ENCODE assay signal across 7 mouse cellular contexts in the genomic region with DNA sequence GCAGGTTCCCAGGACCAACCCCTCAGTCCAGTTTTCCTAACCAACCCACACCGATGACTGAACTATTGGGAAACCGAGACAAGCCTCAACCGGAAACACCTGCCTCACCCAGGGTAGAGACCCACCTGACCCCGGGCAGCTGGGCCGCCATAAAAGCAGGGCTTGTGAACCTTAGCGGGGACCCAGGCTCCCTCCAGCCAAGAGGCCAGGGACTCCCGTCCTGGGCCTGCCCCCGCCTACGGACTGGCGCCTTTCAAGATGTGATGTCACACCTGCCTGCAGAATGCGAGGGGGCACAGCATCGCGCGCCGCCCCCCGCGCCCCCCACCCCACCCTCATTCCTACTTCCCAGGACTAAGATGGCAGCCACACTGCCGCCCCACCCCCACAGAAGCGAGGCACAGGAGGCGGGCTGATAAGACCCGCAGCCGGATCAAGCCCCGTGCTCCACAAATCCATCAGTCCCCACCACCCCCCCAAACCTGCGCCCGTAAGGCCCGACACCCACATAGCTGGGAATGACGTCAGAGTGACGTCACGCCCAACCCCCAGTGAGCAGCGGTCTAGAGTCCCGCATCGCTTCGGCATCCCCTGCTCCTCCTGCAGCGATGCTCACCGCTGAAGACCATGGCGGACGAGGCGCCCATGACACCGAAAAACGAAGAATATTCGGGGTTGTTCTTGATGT. TPM values are rescaled to one million over a fixed set of nuclear protein-coding genes. Genes with fewer than 3 reads are reported as not detected.
DNase-seq lines count a peak whose midpoint lies in the region; ATAC-seq and TF ChIP-seq lines count a peak whose summit lies in the region.

No protein-coding gene starts in this region.

- peak overlapping the region; percentile 91 for H3K9ac ChIP-seq in hindbrain, embryonic 12.5 days

- no peak for TF ChIP-seq CTCF in left cerebral cortex, adult 2 months (IDR thresholded peaks at IDR 0.05)

- peaks cover 5% of the 10 kb centered on the region; the same call in 1 of the 2 replicates for H3K27me3 ChIP-seq in hindbrain, embryonic 12.5 days

- WGBS in hindbrain, embryonic 12.5 days, result 1% methylated on average over 39 of the region's 41 CpGs
- under 1% methylated on average over 22 of the region's 41 CpGs for WGBS in macrophage (ENCODE audit: missing documents)

- H3K4me2 ChIP-seq in hindbrain, embryonic 12.5 days (replicated peaks), result peak overlapping the region; percentile 87

- peak; percentile 74 for ATAC-seq in hindbrain, embryonic 12.5 days (ENCODE audit: low FRiP score)

- peak overlapping the region; percentile 95 for H3K4me3 ChIP-seq in hindbrain, embryonic 12.5 days
- peak overlapping the region; percentile 98 for H3K4me3 ChIP-seq in left cerebral cortex, adult 2 months
- peak overlapping the region; percentile 94 for H3K4me3 ChIP-seq in macrophage (ENCODE audit: inconsistent target)

- no peaks in the 10 kb centered on the region for H3K9me3 ChIP-seq in hindbrain, embryonic 12.5 days (replicated peaks)

- peak overlapping the region; percentile 95 for H3K27ac ChIP-seq in hindbrain, embryonic 12.5 days
- H3K27ac ChIP-seq in left cerebral cortex, adult 2 months, result peak overlapping the region; percentile 100
- H3K27ac ChIP-seq in macrophage, result peak overlapping the region; percentile 97

- peaks cover 14% of the 10 kb centered on the region; the same call in 1 of the 2 replicates for H3K36me3 ChIP-seq in hindbrain, embryonic 12.5 days
- H3K36me3 ChIP-seq in macrophage (ENCODE audit: inconsistent target), result peaks cover 12% of the 10 kb centered on the region; the same call in 1 of the 2 replicates

- intact Hi-C loops in left cerebral cortex, adult 2 months (cut with DNase I), result loop anchor here (2.0 kb wide), 1 partner anchor 36 kb away; a partner anchor contains a TSS

- peak; percentile 89 for DNase-seq in T-cell, adult 2 months (ENCODE audit: low spot score)
- peak; percentile 85 for DNase-seq in cerebellum, adult 9-10 months
- DNase-seq in frontal cortex, adult 2 months (ENCODE audit: extremely low spot score in 1 of 2, low spot score in 1 of 2), result peak; percentile 47 to 80
- peak; percentile 76 for DNase-seq in left cerebral cortex, adult 2 months (ENCODE audit: extremely low spot score in 1 of 2, low spot score in 2 of 2)
- DNase-seq in right cerebral cortex, postnatal 14 days, result peak; percentile 77

- H3K4me1 ChIP-seq in hindbrain, embryonic 12.5 days, result peaks cover 20% of the 10 kb centered on the region

- H3K79me2 ChIP-seq in macrophage (ENCODE audit: inconsistent target), result peaks cover 56% of the 10 kb centered on the region

RNA-seq across cellular contexts. Expression of a gene that starts 0.8 kb away (rescaled TPM):
- polyA plus RNA-seq in frontal cortex, adult 2 months (2012; rRNA removed), result 2,732 and 2,987 TPM in 2 replicates
- 558 and 595 TPM in 2 replicates for polyA plus RNA-seq in hindbrain, embryonic 12.5 days (2016; fragmentation: Nextera tagmentation; extraction: Ambion mirVana)
- total RNA-seq in left cerebral cortex, adult 2 months (2021), result 1,000 to 10,000 TPM; 1,211 to 1,240 TPM
- total RNA-seq in macrophage (2018; cell fraction: chromatin; rRNA removed), result 100 to 1,000 TPM; 138 to 505 (median 301) TPM
- 1,000 to 10,000 TPM; 1,805 to 2,723 (median 2,167) TPM for total RNA-seq in macrophage (2018; cell fraction: cytosol; rRNA removed)
- total RNA-seq in macrophage (2018; cell fraction: nucleus; rRNA removed), result 1,000 to 10,000 TPM in 4 of 26 experiments, 100 to 1,000 TPM in 22; 281 to 1,066 (median 916) TPM
- polyA plus RNA-seq in macrophage (2018), result 1,634 to 2,526 TPM (median 2,187 TPM) in 3 replicates

RNA-seq across cellular contexts. Expression of a gene that starts 5.2 kb away (rescaled TPM):
- 38.9 and 39.1 TPM in 2 replicates for polyA plus RNA-seq in frontal cortex, adult 2 months (2012; rRNA removed)
- polyA plus RNA-seq in hindbrain, embryonic 12.5 days (2016; fragmentation: Nextera tagmentation; extraction: Ambion mirVana), result 35.6 and 41.2 TPM in 2 replicates
- total RNA-seq in left cerebral cortex, adult 2 months (2021), result 10 to 100 TPM; 29.2 to 32.0 TPM
- total RNA-seq in macrophage (2018; cell fraction: chromatin; rRNA removed), result 100 to 1,000 TPM in 20 of 26 experiments, 10 to 100 TPM in 6; 60.5 to 540 (median 175) TPM
- total RNA-seq in macrophage (2018; cell fraction: cytosol; rRNA removed), result 100 to 1,000 TPM; 135 to 212 (median 181) TPM
- 100 to 1,000 TPM in 19 of 26 experiments, 10 to 100 TPM in 7; 73.3 to 325 (median 152) TPM for total RNA-seq in macrophage (2018; cell fraction: nucleus; rRNA removed)
- 69.2 to 101 TPM (median 69.2 TPM) in 3 replicates for polyA plus RNA-seq in macrophage (2018)

RNA-seq across cellular contexts. Expression of a gene that starts 18.0 kb away (rescaled TPM):
- 40.4 and 40.9 TPM in 2 replicates for polyA plus RNA-seq in frontal cortex, adult 2 months (2012; rRNA removed)
- polyA plus RNA-seq in hindbrain, embryonic 12.5 days (2016; fragmentation: Nextera tagmentation; extraction: Ambion mirVana), result 55.2 and 56.7 TPM in 2 replicates
- 100 to 1,000 TPM; 114 to 116 TPM for total RNA-seq in left cerebral cortex, adult 2 months (2021)
- total RNA-seq in macrophage (2018; cell fraction: chromatin; rRNA removed), result 100 to 1,000 TPM in 14 of 26 experiments, 10 to 100 TPM in 12; 59.3 to 214 (median 102) TPM
- total RNA-seq in macrophage (2018; cell fraction: cytosol; rRNA removed), result 10 to 100 TPM; 21.3 to 35.4 (median 27.4) TPM
- 100 to 1,000 TPM in 7 of 26 experiments, 10 to 100 TPM in 19; 40.0 to 122 (median 62.9) TPM for total RNA-seq in macrophage (2018; cell fraction: nucleus; rRNA removed)
- polyA plus RNA-seq in macrophage (2018), result 10.4 to 18.5 TPM (median 17.4 TPM) in 3 replicates

RNA-seq across cellular contexts. Expression of a gene that starts 36.6 kb away (rescaled TPM):
- 48.3 and 56.9 TPM in 2 replicates for polyA plus RNA-seq in frontal cortex, adult 2 months (2012; rRNA removed)
- polyA plus RNA-seq in hindbrain, embryonic 12.5 days (2016; fragmentation: Nextera tagmentation; extraction: Ambion mirVana), result 13.5 and 17.0 TPM in 2 replicates
- 10 to 100 TPM; 63.3 to 69.7 TPM for total RNA-seq in left cerebral cortex, adult 2 months (2021)
- 100 to 1,000 TPM in 2 of 26 experiments, 10 to 100 TPM in 24; 25.7 to 129 (median 59.8) TPM for total RNA-seq in macrophage (2018; cell fraction: chromatin; rRNA removed)
- total RNA-seq in macrophage (2018; cell fraction: cytosol; rRNA removed), result 10 to 100 TPM in 12 of 26 experiments, 1 to 10 TPM in 14; 4.8 to 15.0 (median 9.2) TPM
- total RNA-seq in macrophage (2018; cell fraction: nucleus; rRNA removed), result 10 to 100 TPM; 17.0 to 91.0 (median 36.6) TPM
- 8.4 to 12.8 TPM (median 8.5 TPM) in 3 replicates for polyA plus RNA-seq in macrophage (2018)

RNA-seq across cellular contexts. Expression of a gene that starts 40.6 kb away (rescaled TPM):
- polyA plus RNA-seq in frontal cortex, adult 2 months (2012; rRNA removed), result 7.4 and 9.1 TPM in 2 replicates
- polyA plus RNA-seq in hindbrain, embryonic 12.5 days (2016; fragmentation: Nextera tagmentation; extraction: Ambion mirVana), result 10.9 and 12.1 TPM in 2 replicates
- total RNA-seq in left cerebral cortex, adult 2 months (2021), result 10 to 100 TPM; 10.5 to 11.5 TPM
- 1 to 10 TPM in 23 of 26 experiments, under 1 TPM in 3; 0.81 to 4.1 (median 1.5) TPM for total RNA-seq in macrophage (2018; cell fraction: chromatin; rRNA removed)
- total RNA-seq in macrophage (2018; cell fraction: cytosol; rRNA removed), result under 1 TPM in 20 of 26 experiments, not detected in 6; 0.03 to 0.24 (median 0.09) TPM
- total RNA-seq in macrophage (2018; cell fraction: nucleus; rRNA removed), result 1 to 10 TPM in 14 of 26 experiments, under 1 TPM in 12; 0.27 to 3.3 (median 1.0) TPM
- 0.05 to 0.09 TPM in 2 of 3 replicates, not detected in the other for polyA plus RNA-seq in macrophage (2018)

Comparison
In these comparisons a context has a peak if more than half of its experiments do, and no peak if none do; other contexts are left out.
1. Peak in every context shown above with its lines: DNase-seq, ATAC-seq, H3K4me3 ChIP-seq and H3K27ac ChIP-seq.